Mouse (Mus musculus) embryonic facial prominence, embryonic 13.5 days (tissue): ENCODE measurements at regions not wholly inside any gene's neighbourhood (a gene's known extent, or its start where the extent isn't known, plus 50 kb on each side); places are given as distances from the start of the nearest gene placed in this dataset.
A peak's percentile ranks its signal among the peaks of the same experiment; 100 is the strongest.

Experiments used
- ATAC-seq: fragments of 200-750 bp; cut with Nextera tagmentation; 2 replicates; pipeline ENCODE4 v1.8.0; 2017; ENCODE audit warnings: low read depth; ENCODE audit not compliant: insufficient number of reproducible peaks, insufficient read depth, low FRiP score, low TSS enrichment
- H3K27ac ChIP-seq: fragments of 300-500 bp; sonication (generic); 2 replicates; pipeline ENCODE4 v1.5.1; 2015; ENCODE audit warnings: moderate library complexity, mild to moderate bottlenecking, inconsistent platforms
- H3K27me3 ChIP-seq: fragments of 300-500 bp; sonication (generic); 2 replicates; pipeline ENCODE4 v1.6.1; 2015; ENCODE audit warnings: mild to moderate bottlenecking, inconsistent platforms
- H3K36me3 ChIP-seq: fragments of 300-500 bp; sonication (generic); 2 replicates; pipeline ENCODE4 v1.6.1; 2015; ENCODE audit warnings: mild to moderate bottlenecking, inconsistent platforms
- H3K4me1 ChIP-seq: fragments of 300-500 bp; sonication (generic); 2 replicates; pipeline ENCODE4 v1.6.1; 2015; ENCODE audit warnings: inconsistent platforms
- H3K4me2 ChIP-seq: fragments of 300-500 bp; sonication (generic); 2 replicates; pipeline ENCODE4 v1.6.1; 2015; ENCODE audit warnings: moderate library complexity, mild to moderate bottlenecking, inconsistent platforms
- H3K4me3 ChIP-seq: fragments of 300-500 bp; sonication (generic); 2 replicates; pipeline ENCODE4 v1.5.1; 2015; ENCODE audit warnings: mild to moderate bottlenecking, inconsistent platforms
- H3K9ac ChIP-seq: fragments of 300-500 bp; sonication (generic); 2 replicates; pipeline ENCODE4 v1.6.1; 2015; ENCODE audit warnings: mild to moderate bottlenecking, inconsistent platforms
- H3K9me3 ChIP-seq: fragments of 300-500 bp; sonication (generic); 2 replicates; pipeline ENCODE4 v1.6.1; 2016; ENCODE audit warnings: inconsistent platforms
- WGBS: fragments of 180-500 bp; shearing (Covaris S2); methylation state at CpG from one replicate; pipeline ENCODE4 v1.1.7; 2015; ENCODE audit warnings: mixed read lengths; 5-methylcytosine and 5-hydroxymethylcytosine counted together

DNA sequence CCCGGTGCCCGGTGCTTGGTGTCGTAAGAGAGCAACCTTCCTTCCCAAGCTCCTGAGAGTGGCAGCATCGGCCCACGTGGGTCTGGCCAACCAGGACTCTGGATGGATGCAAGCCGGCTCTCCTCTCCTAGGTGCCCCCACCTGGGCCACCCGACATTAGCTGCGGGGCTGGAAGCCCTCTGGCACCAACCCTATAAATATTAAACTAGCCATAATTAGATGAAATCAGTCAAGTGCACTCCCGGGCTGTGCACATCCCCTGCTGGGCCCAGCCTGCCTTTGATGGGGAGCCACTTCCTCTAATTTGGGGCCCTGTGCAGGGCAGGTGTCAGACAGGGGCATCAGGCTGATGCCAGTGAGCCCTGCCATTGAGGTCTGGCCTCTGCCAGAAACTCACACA lies 130.8 kb downstream of the Cryba4 start:
- no peak overlapping the region for H3K4me2 ChIP-seq
- H3K27me3 ChIP-seq = no peaks in the 10 kb centered on the region; the same call in 1 of the 2 replicates
- no peak overlapping the region for H3K9ac ChIP-seq
- H3K27ac ChIP-seq = no peak overlapping the region
- no peaks in the 10 kb centered on the region for H3K36me3 ChIP-seq
- H3K9me3 ChIP-seq = no peaks in the 10 kb centered on the region
- H3K4me1 ChIP-seq = peaks cover 6% of the 10 kb centered on the region
- ATAC-seq = no peak
- H3K4me3 ChIP-seq = no peak overlapping the region
- WGBS = 65% methylated on average over 9 of the region's 9 CpGs

DNA sequence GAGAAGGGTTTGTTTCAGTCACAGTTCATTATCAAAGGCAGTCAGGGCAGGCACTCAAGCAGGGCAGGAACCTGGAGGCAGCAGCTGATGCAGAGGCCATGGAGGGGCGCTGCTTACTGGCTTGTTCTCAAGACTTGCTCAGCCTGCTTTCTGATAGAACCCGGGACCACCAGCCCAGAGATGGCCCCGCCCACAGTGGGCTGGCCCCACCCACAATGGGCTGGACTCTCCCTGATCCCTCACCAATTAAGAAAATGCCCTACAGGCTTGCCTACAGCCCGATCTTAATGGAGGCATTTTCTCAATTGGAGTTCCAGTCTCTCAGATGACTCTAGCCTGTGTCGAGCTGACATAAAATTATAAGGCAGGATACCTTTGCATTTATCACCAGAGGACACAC lies 129.7 kb downstream of the Cryba4 start:
- Histone ChIP-seq H3K27me3 (no peaks in the 10 kb centered on the region; the same call in 1 of the 2 replicates), H3K9me3 (no peaks in the 10 kb centered on the region), H3K27ac (no peak overlapping the region), H3K4me3 (no peak overlapping the region), H3K4me1 (peaks cover 6% of the 10 kb centered on the region), H3K4me2 (no peak overlapping the region), H3K9ac (no peak overlapping the region), H3K36me3 (no peaks in the 10 kb centered on the region)
- ATAC-seq = no peak
- 15% methylated on average over 5 of the region's 5 CpGs for WGBS

DNA sequence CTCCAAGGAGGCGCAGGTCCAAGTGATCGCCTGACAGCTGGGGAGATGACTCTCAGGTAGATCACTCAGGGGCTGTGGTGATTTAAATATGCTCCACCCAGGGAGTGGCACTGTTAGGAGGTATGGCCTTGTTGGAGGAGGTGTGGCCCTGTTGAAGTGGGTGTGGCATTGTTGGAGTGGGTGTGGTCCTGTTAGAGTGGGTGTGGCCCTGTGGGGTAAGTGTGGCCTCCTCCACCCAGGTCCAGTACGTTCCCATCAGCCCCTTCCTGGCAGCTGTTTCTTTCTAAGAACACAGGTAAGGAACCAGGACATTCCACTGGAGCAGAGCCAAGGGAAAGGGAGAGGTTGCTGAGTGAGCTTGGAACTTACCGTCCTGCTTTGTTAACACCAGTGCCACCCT lies 125.1 kb downstream of the Cryba4 start:
- Histone ChIP-seq H3K4me3 (no peak overlapping the region), H3K27me3 (no peaks in the 10 kb centered on the region), H3K27ac (no peak overlapping the region), H3K4me1 (no peaks in the 10 kb centered on the region), H3K4me2 (no peak overlapping the region), H3K9me3 (no peaks in the 10 kb centered on the region), H3K36me3 (no peaks in the 10 kb centered on the region), H3K9ac (no peak overlapping the region)
- ATAC-seq = 0 out of 2 replicates have a peak, but pooled peaks have one; percentile 44
- WGBS = 76% methylated on average over 4 of the region's 4 CpGs

DNA sequence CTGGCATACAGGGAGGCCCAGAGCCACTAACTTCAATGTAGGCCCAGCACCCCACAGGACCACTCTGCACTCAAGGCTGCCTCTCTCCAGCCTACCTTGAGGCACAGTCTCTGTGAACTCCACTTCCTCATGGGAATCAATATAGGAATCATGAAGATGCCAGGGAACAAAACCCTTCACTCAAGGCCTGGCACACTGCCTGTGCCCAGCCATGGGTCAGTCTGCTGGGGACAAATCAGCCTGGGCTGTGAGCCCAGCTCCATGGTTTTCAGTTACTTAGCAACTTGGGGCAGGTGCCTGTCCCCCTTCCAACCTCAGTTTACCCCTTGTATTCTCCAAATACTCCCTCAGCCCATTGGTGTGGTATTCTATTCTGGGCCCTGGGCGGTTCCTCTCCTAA lies 119.6 kb downstream of the Cryba4 start:
- H3K4me1 ChIP-seq = peaks cover 12% of the 10 kb centered on the region
- H3K4me2 ChIP-seq = no peak overlapping the region
- WGBS = 97% methylated on average over 1 of the region's 1 CpGs
- H3K27ac ChIP-seq = no peak overlapping the region
- H3K36me3 ChIP-seq = no peaks in the 10 kb centered on the region
- H3K4me3 ChIP-seq = no peak overlapping the region
- no peak for ATAC-seq
- H3K9ac ChIP-seq = no peak overlapping the region
- no peaks in the 10 kb centered on the region for H3K9me3 ChIP-seq
- H3K27me3 ChIP-seq = no peaks in the 10 kb centered on the region

DNA sequence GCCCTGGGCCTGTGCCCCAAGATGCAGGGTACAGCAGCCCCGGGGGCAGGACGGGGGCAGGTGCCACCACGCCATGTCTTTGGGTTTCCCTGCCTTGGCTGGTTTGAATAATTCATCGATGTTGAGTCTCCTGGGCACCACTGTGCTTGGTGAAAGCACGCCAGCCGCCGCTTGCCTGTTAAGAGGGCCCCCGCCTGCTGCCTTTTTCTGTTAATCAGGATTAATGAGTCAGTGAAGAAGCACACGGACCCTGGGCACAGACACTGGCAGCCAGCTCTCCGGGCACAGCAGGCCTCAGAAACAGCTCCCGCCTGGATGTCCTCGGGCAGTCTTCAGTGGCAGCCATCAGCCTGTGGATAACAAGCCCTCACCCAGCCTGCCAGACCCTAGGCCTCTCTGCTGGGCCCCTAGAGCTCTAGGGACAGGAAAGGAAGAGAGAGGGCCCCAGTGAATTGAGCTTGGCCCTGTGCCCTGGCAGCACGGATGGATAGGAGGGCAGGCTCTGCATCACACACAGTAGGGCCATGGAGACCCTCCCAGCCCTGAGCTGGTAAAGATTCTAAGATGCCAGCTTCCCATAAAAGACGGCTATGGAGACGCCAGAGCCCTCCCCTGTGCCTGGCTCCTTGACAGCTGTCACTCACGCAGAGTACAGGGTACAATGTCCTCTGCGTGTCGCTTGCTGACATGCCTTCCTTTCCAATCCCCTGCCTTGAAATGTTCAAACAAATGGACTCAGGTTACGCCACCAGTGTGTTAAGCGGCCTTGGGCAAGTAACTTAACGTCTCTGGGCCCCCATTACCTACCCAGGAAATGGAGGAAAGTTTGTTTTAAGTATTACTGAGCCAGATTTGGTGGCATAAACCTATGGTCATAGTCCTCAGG lies 118.4 kb downstream of the Cryba4 start:
- Histone ChIP-seq H3K9ac (no peak overlapping the region), H3K36me3 (no peaks in the 10 kb centered on the region), H3K27me3 (no peaks in the 10 kb centered on the region), H3K4me2 (no peak overlapping the region), H3K4me1 (peaks cover 12% of the 10 kb centered on the region), H3K9me3 (no peaks in the 10 kb centered on the region), H3K27ac (no peak overlapping the region), H3K4me3 (no peak overlapping the region)
- 59% methylated on average over 21 of the region's 21 CpGs for WGBS
- no peak for ATAC-seq

DNA sequence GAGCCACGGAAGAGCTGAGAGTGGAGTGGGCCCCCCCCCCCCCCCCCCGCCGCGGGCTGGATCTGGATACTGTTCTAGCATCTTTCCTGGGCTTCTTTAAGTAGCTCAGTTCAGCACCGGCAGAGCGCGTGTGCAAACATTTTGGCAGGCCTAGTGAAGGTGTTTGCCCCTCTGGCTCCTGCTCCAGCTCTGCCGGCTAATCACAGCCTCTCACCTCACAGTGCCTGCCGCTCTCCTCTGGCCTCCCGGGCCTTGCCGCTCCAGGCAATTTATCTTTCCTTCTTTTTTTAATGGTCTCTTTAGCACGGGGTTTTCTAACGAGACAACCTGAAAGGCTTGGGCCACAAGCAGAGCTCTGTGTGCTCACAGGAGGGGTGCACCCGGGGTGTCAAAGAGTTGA lies 115.7 kb downstream of the Cryba4 start:
- Histone ChIP-seq H3K36me3 (no peaks in the 10 kb centered on the region), H3K27ac (no peak overlapping the region), H3K27me3 (no peaks in the 10 kb centered on the region), H3K9me3 (no peaks in the 10 kb centered on the region), H3K4me2 (no peak overlapping the region), H3K9ac (no peak overlapping the region), H3K4me1 (peaks cover 14% of the 10 kb centered on the region), H3K4me3 (no peak overlapping the region)
- ATAC-seq = no peak
- 31% methylated on average over 10 of the region's 14 CpGs for WGBS

DNA sequence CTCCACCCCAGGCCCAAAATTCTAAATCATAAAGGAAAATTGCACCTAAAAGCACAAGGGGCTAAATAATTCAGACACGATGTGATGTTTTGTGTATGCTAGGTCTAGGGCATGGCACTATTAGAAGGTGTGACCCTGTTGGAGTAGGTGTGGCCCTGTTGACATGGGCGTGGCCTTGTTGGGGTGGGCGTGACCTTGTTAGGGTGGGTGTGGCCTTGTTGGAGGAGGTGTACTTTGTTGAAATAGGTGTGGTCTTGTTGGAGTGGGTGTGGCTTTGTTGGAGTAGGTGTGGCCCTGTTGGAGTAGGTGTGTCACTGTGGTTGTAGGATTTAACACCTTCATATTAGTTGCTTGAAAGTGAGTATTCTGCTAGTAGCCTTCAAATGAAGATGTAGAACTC lies 114.1 kb downstream of the Cryba4 start:
- WGBS = 80% methylated on average over 3 of the region's 3 CpGs
- H3K27me3 ChIP-seq = no peaks in the 10 kb centered on the region; the same call in none of the 2 replicates
- no peak overlapping the region for H3K9ac ChIP-seq
- no peaks in the 10 kb centered on the region for H3K36me3 ChIP-seq
- H3K4me1 ChIP-seq = peaks cover 14% of the 10 kb centered on the region
- no peak for ATAC-seq
- H3K4me2 ChIP-seq = no peak overlapping the region
- no peaks in the 10 kb centered on the region for H3K9me3 ChIP-seq
- H3K4me3 ChIP-seq = no peak overlapping the region
- H3K27ac ChIP-seq = no peak overlapping the region

DNA sequence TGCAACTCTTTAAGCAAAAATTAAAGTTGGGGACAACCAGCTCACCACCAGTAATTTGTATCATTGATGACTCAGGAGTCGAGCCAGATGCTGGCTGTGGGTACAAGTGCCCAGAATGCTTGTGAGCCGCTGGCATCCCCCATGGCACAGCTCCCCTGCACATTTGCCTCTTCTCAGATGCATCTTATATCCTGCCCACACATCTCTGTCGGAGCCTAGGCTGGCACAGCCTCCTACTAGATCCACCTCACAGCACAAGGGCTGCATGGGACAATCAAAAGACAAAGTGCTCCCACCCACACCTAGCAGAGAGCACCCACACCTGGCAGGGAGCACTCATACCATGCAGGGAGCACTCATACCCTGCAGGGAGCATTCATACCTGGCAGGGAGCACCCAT lies 109.6 kb downstream of the Cryba4 start:
- no peaks in the 10 kb centered on the region; the same call in none of the 2 replicates for H3K27me3 ChIP-seq
- H3K4me2 ChIP-seq = no peak overlapping the region
- no peak overlapping the region for H3K9ac ChIP-seq
- no peak overlapping the region for H3K27ac ChIP-seq
- WGBS = 80% methylated on average over 3 of the region's 3 CpGs
- no peak for ATAC-seq
- H3K4me3 ChIP-seq = no peak overlapping the region
- no peaks in the 10 kb centered on the region for H3K9me3 ChIP-seq
- no peaks in the 10 kb centered on the region for H3K36me3 ChIP-seq
- 0 out of 2 replicates have a peak, but pooled peaks cover 3% of the 10 kb centered on the region for H3K4me1 ChIP-seq

DNA sequence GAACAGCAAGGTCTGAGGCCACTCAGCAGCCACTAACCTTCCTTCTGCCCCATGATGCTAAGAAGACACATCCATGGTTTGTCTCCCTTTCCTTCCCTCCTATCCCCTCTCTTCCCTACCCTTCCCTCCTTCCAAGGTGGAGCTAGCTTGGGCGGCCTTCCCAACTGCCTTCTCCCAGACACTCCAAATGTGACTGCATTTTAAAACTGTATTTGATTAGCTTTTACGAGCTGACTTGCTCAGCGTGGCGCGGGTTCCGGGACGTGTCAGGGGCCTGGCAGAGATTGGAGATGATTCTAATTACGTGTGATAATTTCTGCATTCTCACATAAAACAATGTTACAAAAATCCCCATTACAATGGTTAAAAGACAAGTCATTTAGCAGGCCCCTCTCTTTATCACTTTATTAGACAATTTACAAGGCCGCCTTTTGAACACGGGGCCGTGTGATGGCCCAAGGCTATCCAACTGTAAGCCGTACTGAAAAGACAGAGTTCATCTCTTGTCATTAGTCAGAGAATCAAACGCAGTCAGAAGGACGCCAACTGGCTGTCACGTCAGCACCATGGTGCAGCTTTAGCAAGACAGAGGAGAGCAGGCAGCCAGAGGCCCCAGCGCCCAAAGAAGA lies 108.2 kb downstream of the Cryba4 start:
- 77% methylated on average over 16 of the region's 16 CpGs for WGBS

DNA sequence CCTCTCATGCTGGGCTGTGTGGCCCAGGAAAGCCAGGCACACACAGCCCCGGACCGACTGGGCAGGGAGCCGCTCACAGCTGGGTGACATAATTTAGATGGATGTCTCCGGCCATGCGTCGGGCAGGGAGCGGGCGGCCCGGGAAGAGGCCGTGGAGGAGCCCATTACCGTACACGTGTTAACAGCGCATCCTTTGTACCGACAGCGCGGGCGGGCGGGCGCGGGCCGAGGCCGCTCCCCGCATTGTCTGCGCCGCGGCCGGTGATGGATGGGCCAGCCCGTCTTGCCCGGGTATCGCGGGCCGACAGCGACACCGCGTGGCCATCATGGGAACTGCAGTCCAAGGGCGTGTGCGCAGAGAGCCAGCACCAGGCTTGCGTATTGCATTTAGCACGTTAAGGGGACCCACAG lies 98.6 kb downstream of the Cryba4 start:
- H3K27ac ChIP-seq = no peak overlapping the region
- peaks cover 7% of the 10 kb centered on the region; the same call in 1 of the 2 replicates for H3K4me1 ChIP-seq
- peak overlapping the region; percentile 62 for H3K9ac ChIP-seq
- peaks cover 18% of the 10 kb centered on the region for H3K27me3 ChIP-seq
- peak overlapping the region; percentile 36 for H3K4me3 ChIP-seq
- peak; percentile 80; the same call in 1 of the 2 replicates for ATAC-seq
- no peaks in the 10 kb centered on the region for H3K9me3 ChIP-seq
- no peaks in the 10 kb centered on the region for H3K36me3 ChIP-seq
- H3K4me2 ChIP-seq = peak overlapping the region; percentile 67
- whole genome bisulfite sequencing = under 1% methylated on average over 39 of the region's 39 CpGs

More for the DNA sequence above, 108.2 kb downstream of the Cryba4 start:
- Histone ChIP-seq H3K4me2 (no peak overlapping the region), H3K27me3 (no peaks in the 10 kb centered on the region; the same call in none of the 2 replicates), H3K4me1 (0 out of 2 replicates have a peak, but pooled peaks cover 3% of the 10 kb centered on the region), H3K4me3 (no peak overlapping the region), H3K36me3 (no peaks in the 10 kb centered on the region), H3K27ac (no peak overlapping the region), H3K9ac (no peak overlapping the region), H3K9me3 (no peaks in the 10 kb centered on the region)
- no peak for ATAC-seq

DNA sequence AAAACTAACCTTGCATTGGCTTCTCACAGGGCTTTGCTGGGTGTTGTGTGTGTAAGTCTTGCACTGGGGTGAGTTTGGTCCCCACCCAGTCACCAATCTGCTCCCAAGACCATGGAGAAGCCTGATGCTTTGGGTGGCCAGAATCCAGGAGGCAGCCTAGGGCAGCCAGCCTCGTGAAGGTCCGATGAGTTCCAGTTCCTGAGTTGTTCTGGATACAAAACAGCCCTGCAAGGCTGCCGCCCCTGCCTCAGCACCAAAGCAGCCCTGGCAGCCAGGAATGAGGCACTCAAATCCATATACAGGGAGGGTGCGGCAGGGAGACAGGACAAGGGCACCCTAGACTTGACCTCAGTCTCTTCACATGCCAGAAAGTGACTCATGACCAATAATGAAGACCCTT lies 97.7 kb downstream of the Cryba4 start:
- Histone ChIP-seq H3K27me3 (peaks cover 18% of the 10 kb centered on the region), H3K27ac (peak overlapping the region; percentile 23; the same call in 1 of the 2 replicates), H3K4me2 (no peak overlapping the region)

More for the DNA sequence above, 97.7 kb downstream of the Cryba4 start:
- Histone ChIP-seq H3K9ac (0 out of 2 replicates have a peak overlapping the region, but pooled peaks have one; percentile 21), H3K4me3 (no peak overlapping the region), H3K9me3 (no peaks in the 10 kb centered on the region), H3K36me3 (no peaks in the 10 kb centered on the region), H3K4me1 (peaks cover 7% of the 10 kb centered on the region; the same call in 1 of the 2 replicates)
- no peak for ATAC-seq
- 62% methylated on average over 4 of the region's 4 CpGs for WGBS
